Mouse (Mus musculus) kidney, adult 9 months (tissue): ENCODE data around the gene Trp53i11.
A peak's percentile ranks its signal among the peaks of the same experiment; 100 is the strongest.

Experiments
- DNase-seq: peaks from one replicate; pipeline ENCODE4 v3.0.0; 2022

Trp53i11 gene

DNA sequence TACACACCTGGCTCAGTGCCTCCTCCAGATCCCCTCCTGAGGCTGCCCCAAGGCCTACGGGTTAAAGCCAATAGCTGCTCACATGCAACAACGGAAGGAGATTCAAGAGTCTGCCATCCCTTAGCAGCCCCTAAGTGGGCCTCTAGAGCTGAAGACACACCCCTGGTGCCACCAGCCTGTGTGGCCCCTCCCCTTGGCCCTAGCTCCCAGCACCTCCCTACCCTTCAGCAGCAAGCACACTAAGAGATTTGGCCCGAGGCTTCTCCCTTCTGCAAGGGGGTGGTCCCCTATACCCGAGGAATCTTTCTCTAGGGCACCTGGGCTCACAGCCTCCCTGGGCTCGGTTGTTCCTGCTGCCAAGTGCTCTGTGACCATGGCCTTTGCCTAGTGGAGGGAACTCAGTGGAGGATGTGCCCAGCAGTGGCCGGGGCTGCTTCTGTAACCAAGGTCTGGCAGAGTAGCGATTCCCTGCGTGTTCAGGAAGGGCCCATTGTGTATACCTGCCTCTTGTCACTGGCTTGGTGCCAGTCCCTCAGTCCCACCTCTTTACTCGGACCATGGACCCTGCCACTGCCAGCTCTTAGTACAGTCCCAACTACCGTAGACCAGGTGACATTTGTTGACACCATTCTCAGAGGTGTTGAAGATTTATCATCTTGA lies 13.5 kb downstream of the Trp53i11 start:
- no peak for DNase-seq

- DNase-seq = no peak
Observed at GRCm38 (mm10) chr2:93201997-93202396, 14.6 kb downstream of the Trp53i11 start.

DNA sequence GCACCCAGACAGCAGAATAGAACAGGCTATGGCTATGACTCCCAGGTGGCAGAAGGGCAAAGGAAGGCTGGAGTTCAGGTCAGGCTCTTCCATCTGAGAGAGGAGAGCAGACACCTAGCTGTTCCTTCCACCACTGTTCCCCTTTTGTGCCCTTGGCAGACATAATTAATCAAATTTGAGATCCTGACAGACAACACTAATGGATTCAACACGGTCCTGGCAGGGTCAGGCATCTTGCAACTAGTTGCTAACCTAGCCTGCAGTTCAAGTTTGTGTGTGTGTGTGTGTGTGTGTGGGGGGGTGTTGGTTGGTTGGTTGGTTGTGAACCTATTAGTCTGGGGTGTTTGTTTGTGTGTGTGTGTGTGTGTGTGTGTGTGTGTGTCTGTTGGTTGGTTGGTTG lies 15.4 kb downstream of the Trp53i11 start:
- no peak for DNase-seq

DNA sequence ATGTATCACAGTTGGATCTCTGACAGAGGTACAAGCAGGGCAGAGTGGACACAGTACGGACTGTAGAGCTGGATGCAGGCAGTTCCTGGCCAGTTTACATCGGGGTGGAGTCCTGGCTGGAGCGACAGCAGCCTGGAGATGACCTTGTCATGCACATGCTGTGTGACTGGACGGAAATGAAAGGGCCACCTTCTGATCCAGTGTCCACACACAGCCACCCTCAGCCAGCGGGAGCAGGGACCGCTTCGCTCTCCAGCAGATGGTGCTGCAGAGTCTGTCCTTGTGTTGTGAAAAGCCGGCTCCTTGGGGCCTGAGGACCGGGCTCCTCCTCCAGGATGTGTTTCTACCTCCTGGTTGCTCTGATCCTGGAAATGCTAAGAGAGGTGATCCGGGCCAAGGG lies 16.3 kb downstream of the Trp53i11 start:
- peak; percentile 70 for DNase-seq

- no peak for DNase-seq
Observed at GRCm38 (mm10) chr2:93204571-93204970, 17.2 kb downstream of the Trp53i11 start.

DNA sequence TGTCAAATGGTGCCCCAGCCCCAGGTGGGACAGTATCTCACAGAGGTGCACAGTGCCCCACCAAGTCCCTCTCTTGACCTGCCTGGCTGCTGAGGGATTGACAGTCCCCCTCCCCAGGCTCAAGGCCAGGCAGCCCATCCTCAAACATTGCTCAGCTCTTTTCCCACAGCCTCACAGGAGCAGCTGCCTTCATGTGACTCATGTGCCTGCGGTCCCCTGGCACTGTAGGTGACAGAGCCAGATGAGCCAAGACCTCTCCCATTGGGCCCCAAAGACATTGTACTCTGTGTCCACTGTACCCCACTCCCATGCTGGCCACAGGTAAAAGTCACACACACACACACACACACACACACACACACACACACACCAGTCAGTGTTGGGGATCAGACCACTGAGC lies 18.8 kb downstream of the Trp53i11 start:
- DNase-seq = no peak

DNA sequence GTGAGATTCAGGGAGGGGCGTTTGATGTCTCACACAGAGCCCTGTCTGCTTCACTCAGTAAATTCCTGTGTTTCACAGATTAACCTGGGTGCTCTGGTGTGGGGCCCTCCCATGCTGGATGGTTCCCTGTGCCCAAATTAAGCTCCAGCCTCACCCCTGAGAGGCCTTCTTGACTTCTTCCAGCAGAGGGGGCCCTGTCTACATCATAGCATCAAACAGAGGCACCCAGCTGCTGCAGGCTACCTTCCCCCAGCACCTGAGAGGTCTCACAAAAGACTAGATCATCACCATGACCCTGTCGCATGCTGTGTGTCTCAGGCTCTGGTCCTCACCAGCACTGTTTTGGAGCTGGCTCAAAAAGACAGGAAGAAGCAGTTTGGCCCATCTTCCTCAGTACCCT lies 25.0 kb downstream of the Trp53i11 start:
- no peak for DNase-seq

DNA sequence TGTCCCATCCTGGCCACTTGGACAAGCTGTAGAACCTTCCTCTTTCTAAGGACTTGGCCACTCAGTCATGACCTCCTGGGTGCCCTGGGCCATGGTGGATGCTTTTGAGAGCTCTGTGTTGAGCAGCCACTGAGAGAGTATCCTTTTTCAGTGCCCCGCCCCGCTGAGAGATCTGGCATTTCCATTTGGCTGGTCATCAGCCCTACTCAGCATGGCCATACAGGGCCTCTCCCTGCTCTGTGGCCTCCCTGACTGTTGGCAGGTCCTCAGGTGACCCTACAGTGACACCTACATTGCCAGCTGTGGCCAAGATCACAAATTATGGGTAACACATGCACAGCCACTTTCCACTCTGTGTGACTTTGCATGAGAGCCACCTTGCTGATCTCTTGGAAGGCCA lies 25.5 kb downstream of the Trp53i11 start:
- DNase-seq = no peak

GRCm38 (mm10) chr2:93214192-93214591 lies 26.8 kb downstream of the Trp53i11 start:
- peak; percentile 42 for DNase-seq

GRCm38 (mm10) chr2:93215790-93216189 lies 28.4 kb downstream of the Trp53i11 start:
- no peak for DNase-seq

GRCm38 (mm10) chr2:93217015-93217414 lies 29.7 kb downstream of the Trp53i11 start:
- DNase-seq = peak; percentile 89

- DNase-seq = no peak
Observed at GRCm38 (mm10) chr2:93218353-93218990, 31.1 kb downstream of the Trp53i11 start.

DNA sequence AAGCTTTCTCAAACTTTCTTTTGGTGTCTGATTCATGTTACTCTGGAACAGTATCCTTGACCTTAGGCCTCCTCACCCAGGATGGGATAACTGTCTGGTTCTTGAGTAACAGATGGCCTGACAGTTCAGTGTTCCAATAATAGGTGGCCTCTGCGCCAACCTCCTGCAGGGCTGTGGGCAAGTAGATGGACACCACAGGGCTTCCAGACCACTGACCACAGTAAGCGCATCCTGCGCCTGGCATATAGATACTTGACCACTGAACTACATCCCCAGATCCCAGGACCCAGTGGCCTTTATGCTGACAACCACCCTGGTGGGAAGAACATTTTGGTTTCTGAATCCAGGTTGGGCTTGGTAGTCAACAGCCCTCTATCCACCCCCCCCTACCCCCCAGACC lies 32.2 kb downstream of the Trp53i11 start:
- DNase-seq = no peak

DNA sequence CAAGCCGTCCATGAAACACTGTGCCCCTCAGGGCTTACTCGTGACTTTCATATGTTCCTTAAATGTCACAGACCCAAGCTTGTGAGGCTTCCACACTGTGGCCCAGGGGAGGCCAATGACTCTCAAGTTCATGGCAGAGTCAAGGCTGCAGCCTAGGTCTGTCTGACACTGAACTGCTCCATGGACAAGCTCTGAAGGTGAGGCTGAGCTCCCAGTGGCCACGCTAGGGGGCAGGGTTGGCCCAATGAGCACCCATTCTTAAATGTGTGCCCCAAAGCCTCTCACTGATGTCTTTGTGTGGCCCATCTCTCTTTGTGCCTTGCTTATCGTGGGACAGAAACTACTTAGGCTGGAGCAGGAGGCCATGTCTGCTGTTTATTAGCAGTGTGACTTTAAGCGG lies 33.1 kb downstream of the Trp53i11 start:
- no peak for DNase-seq

GRCm38 (mm10) chr2:93223463-93223862 lies 36.1 kb downstream of the Trp53i11 start:
- no peak for DNase-seq

DNA sequence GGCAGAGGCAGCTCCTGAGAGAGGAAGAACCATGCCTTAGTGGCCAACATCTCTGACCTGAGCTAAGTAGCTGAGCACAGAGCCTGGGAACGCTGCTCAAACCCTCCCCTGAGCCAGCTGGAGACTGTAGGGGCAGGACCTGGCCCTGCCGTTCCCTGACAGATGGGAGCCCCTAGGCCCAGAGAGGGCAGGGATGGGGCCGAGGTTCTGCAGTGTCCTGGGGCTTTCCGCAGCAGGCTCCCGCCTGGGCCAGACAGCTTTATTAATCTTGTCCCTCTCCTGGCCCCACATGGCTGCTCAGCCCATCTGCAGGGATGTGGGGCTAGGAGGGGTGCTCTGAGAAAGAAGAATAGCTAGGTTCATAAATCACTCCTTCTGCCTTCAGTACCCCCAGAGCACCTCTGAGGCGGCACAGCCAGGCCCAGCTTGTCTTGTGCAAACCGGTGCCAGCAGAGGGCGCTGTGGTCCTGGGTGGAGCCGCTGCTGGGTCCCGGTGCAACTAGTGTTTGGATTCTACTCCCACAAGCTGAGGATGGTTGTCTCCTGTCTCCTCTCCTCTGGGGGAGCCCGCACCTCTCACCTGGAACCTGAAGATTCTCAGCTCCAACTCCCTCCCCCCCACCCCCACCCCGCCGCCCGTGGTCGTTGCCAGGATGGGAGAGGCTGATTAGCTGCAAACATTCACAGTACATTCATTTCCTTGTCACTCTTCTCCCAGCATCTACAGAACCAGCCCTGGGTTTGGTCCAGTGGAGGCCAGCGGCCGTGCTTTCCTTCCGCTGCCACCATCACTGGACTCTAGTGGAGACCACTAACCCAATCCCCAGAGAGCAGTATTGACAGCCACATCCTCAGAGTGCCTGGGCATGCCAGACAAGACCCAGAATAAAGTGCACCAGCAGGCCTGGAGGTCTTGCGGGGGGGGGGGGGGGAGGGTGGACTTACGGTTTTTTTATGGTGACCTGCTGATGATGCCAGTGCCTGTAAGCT lies 39.6 kb downstream of the Trp53i11 start:
- DNase-seq = peak; percentile 88

DNA sequence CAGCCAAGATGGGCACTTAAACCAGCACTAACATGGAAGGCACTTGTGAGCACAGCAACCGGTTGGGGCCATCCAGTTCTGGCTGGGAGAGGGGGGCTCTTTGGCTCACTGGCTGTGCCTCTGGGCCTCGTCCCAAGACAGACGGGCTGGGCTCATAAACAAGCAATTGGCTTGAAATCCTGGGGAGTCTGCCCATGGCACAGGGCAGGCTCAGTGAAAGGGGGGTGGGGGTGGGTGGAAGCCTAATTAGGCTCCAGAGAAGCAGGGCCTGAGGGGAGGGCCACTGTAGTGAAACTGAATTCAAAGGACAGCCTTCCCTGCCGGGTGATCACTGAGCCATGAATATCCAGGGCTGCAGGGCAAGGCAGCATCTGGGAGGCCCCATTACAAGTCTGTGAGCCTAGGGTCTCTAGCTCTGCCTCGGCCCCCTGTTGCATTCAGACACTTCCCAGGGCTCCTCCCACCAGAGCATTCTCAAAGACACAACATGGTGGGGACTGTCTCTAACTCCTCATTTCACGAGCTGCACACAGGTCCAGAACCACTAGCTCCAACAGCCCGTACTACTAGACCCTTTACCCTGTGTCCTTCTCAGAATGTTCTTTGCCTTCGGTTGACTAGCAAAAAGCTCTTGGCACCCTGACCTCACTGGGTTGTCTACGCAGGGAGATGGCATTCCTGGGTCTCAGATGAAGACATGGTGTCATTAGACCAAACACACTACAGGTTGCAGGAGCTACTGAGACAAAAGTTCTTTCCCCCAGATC lies 40.5 kb downstream of the Trp53i11 start:
- peak; percentile 33 for DNase-seq

DNA sequence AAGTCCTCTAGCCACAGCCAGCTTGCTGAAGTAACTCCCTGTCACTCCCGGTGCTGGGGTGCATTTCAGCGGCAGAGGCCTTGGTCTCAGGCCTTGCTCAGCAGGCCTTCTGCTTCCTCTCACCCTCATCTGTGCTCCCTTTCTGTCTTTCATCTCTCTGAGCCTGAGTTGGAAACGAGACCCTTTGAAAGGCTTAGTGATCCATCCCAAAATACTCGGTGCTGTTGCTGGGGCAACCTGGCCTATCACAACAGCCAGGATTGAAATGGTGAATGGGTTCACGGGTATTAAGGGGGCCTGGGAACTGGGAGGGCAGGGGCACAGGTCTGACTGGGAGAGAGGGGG lies 41.1 kb downstream of the Trp53i11 start:
- no peak for DNase-seq

DNA sequence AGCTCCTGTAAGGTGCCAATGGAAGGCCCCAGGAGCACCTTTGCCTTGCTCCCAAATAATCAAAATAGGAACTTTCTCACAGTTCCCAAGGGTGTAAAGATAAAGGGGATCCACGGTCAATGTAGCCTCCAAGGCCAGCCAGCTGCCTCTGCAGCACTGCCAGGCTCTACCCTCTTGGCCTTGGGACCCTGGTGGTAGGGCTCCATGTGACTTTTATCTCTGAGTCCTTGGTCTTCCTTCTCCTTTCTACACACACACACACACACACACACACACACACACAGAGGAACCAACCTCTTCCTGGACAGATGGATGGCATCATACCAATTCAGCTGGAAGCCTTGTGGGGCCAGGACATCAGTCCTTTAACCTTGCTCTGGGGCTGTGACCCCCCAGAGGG lies 44.8 kb downstream of the Trp53i11 start:
- DNase-seq = no peak

DNA sequence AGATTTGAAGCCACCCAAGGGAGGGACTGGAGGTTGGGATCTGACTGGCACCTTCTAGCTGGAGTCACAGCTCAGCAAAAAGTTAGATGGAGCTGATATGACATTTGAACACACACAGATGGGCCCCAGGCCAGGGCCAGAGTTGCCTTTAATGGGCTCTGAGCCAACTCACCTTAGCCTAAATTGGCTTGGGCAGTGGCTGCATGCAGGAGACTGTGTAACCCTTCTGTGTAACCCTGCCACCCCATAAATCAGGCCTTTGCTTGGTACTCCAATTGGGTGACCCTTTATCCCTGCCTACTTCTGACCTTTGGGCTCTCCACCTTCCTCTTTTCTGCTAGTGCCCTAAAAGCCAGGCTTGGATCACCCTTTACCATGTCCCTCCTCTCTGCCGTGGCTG lies 49.7 kb downstream of the Trp53i11 start:
- peak; percentile 81 for DNase-seq

DNA sequence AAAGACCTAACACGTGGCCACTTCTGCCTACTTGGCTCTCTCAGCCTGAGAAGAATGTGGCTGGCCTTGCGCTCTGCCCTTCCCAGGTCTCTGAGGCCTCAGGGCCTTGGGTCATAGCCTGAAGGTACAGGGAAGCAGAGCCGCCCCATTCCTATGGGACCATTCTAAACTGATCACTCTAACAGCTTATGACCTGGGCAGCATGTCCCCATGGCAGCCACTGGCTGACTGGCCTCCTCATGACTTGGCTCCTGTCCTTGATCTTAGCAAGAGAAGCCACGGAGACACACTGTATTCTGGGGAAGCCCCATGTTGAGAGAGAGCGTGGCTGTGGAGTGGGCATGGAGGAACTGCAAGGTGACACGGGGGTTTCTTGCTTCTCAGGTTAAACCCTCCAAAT lies 51.5 kb downstream of the Trp53i11 start:
- DNase-seq = no peak

DNA sequence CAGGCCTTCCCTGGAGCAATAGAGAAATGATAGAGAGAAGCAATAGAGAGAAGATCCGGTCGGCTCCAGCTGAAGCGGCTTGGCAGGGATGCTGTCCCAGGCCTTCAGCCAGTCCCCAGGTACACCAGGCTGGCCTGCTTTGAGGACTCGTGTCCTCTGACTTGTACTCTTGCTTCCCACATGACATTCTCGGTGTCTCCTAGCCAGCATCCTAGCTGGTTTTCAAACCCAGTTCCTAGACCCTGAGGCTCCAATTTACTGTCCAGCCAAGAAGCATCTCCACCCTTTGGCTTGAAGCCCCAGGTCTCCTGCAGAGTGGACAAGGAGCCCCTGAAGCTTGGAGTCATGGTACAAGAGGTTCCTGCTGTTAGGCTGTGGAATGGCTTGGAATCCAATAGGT lies 54.8 kb downstream of the Trp53i11 start:
- no peak for DNase-seq
